Mouse (Mus musculus): ENCODE measurements around the gene Uggt1.

DNA sequence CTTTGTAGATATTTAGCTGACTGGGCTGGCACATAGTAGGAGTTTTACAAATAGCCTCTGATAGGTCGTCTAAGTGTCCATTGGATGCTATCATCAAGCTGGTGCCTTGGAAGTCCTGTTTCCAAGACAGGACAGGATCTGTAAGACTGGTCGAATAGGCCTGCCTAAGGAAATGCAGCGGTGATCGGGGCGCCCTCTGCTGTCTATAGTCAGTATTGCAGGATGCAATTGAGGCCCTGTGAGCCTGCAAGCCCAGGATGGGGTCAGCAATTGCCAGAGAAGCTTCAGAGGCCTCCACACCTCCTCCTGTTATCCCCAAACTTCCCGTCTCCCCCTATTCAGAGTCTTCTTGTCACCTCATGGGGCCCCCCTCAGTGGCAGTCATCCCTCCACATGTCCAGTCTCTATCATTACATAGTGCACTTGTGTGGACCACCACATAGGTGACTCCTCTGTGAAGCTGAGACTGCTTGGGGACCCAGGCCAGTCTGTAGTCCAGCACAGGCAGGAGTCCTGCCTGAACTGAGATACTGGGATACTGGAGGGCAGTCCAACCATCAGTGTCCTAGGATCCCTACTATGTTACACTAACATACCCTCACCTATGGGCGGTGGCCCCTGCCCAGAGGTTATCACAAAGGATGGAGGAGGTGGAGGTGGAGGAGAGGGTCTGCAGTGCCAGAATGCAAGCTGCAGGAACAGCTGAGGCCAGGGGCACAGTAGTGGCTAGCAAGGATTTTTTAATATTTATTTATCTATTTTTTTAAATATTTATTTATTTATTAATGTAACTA lies 32.9 kb upstream of the Uggt1 start:
- TF ChIP-seq POLR2A (IDR thresholded peaks at IDR 0.05; ENCODE audit: borderline replicate concordance, extremely low read depth, insufficient read depth, insufficient read length, poor library complexity, severe bottlenecking), result no peak
- TF ChIP-seq CTCF (IDR thresholded peaks at IDR 0.05; ENCODE audit: borderline replicate concordance, extremely low read depth, insufficient read depth, insufficient read length), result peak; percentile 86
